Mouse (Mus musculus) layer of hippocampus, adult 9-10 months (tissue): ENCODE data around the gene Prl8a2.

Source experiments
- DNase-seq: peaks from one replicate; pipeline ENCODE4 v3.0.0; 2022; ENCODE audit warnings: low spot score

Prl8a2 gene

GRCm38 (mm10) chr13:27345373-27345772, at the start of gene Prl8a2:
Gene Prl8a2 (plus strand): TSS chr13:27345673.
- no peak for DNase-seq

GRCm38 (mm10) chr13:27312334-27313225, 32.9 kb upstream of the Prl8a2 start, which contains the start of gene Prl6a1:
Gene Prl6a1 (plus strand): TSS chr13:27312627.
- no peak for DNase-seq

GRCm38 (mm10) chr13:27334989-27335388, 10.5 kb upstream of the Prl8a2 start:
- DNase-seq, result no peak

- DNase-seq, result no peak
Observed at GRCm38 (mm10) chr13:27342733-27343275, 2.7 kb upstream of the Prl8a2 start.

GRCm38 (mm10) chr13:27390746-27391145, 45.3 kb downstream of the Prl8a2 start, which contains the start of gene Prl2b1:
Gene Prl2b1 (minus strand): TSS chr13:27390846.
- DNase-seq, result no peak

- no peak for DNase-seq
Observed at GRCm38 (mm10) chr13:27399061-27399724, 53.7 kb downstream of the Prl8a2 start.
